Mouse (Mus musculus) large intestine, adult 2 months (tissue): ENCODE measurements around the gene Emc6. TPM values are rescaled to one million over a fixed set of nuclear protein-coding genes. Genes with fewer than 3 reads are reported as not detected.
A peak's percentile ranks its signal among the peaks of the same experiment; 100 is the strongest.

Experiments
- DNase-seq: peaks from one replicate; pipeline ENCODE4 v3.0.0-alpha.2; 2012; ENCODE audit warnings: low read depth, low spot score
- WGBS: fragments of 180-500 bp; shearing (Covaris S2); methylation state at CpG from one replicate; pipeline ENCODE4 v1.1.7; 2018; 5-methylcytosine and 5-hydroxymethylcytosine counted together
- polyA plus RNA-seq: library from polyadenylated mRNA; depleted of rRNA; stranded (reverse); fragments of >200 nt; gene quantifications from 2 replicates; pipeline ENCODE4 v1.2.3, GENCODE M21; 2012

Emc6 gene
- polyA plus RNA-seq, 1 experiment = 40.2 TPM

DNA sequence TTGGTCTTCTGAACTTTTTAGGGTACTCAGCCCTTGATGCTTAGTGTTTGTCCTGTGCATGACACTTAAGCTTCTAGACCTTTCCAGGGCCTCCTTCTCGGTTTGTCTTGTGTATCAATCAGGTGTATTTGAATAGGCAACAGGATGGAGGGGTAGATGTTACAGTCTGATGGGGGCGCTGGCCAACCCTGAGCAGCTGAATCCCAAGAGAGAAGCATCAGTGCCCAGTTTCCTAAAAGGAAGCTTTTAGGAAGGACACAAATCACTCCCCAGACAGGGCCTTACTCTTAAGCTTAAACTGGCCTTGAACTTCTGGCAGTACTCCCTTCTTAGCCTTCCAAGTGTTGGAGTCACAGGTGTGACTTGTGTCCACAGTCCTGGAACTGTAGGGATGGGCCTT, 1.1 kb upstream of the Emc6 start:
- 5% methylated on average over 2 of the region's 2 CpGs for WGBS
- DNase-seq = no peak

DNA sequence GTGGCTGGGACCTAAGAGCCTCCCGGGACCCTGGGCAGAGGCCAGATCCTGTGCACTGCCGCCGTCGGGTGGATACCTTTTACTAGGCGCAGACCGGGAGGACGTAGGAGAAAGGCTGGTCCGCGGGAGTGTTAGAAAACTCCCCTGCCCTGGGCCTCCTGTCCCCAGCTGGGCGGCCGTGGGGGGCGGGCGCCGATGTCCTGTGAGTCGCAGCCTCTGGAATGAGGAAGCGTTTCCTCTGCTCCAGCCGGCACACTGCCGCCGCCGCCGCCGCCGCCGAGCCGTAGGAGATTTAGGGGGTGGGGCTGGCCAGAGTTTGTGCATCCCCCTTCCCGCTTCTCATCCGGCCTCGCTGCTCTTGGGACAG, 655 bp upstream of the Emc6 start:
- DNase-seq = no peak
- under 1% methylated on average over 28 of the region's 28 CpGs for WGBS

DNA sequence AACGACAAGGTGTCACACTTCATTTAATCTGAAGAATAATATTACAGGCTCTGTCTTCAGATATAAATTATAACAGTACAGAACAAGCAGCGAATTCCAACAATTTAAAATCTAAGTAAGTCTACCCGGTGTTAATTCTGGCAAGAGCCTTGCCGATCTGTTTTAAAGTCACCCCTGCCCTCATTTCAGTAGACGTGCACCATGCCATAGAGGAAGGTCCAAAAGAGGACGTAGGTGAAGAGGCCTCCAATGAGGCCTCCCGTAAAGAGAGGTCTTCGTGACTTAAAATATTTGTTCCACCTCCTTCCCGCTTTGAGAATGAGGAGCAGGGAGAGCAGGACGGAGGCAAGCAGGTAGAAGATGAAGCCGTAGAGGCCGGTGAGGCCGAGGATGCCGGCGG, 651 bp downstream of the Emc6 start:
- WGBS = 2% methylated on average over 15 of the region's 15 CpGs
- no peak for DNase-seq

DNA sequence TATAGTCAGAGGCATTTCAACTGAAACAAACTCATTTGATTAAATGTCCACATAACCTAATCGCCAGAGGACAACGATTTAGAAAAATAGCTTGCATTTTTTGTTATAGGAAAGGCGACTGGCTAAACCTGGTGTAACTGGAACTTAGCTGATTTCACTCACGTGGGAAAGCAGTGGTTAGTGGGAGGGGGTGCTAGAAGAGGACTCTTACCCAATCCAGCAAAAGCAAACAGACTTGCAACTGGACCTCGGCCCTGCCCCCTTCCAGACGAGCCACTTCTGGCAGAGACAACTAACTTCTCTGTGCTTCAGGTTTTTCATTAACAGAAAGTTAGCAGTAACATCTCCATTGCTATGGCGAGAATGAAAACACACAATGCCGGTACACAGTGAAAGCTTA, 1.2 kb downstream of the Emc6 start:
- 15% methylated on average over 8 of the region's 8 CpGs for WGBS

DNA sequence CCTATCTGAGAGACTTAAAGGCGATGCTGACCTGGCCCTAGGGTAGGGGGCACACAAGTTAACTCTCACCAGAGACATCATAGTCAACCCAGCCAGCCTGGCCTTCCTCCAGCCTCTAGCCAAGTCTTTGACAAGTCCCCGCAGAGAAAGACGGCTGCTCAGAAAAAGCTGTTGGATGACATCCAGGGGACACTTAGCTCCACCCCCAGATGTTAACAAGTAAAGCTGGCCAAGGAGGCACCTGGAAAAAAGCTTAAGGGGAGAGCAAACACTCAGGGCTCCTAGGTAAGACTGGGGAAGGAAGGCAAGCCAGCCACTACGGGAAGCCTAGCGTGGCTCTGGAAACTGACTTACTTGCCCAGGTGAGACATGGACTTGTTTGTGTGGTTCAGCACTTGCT, 4.7 kb downstream of the Emc6 start:
- WGBS = 14% methylated on average over 5 of the region's 5 CpGs
- peak; percentile 53 for DNase-seq

More for the DNA sequence above, 1.2 kb downstream of the Emc6 start:
- peak; percentile 31 for DNase-seq

DNA sequence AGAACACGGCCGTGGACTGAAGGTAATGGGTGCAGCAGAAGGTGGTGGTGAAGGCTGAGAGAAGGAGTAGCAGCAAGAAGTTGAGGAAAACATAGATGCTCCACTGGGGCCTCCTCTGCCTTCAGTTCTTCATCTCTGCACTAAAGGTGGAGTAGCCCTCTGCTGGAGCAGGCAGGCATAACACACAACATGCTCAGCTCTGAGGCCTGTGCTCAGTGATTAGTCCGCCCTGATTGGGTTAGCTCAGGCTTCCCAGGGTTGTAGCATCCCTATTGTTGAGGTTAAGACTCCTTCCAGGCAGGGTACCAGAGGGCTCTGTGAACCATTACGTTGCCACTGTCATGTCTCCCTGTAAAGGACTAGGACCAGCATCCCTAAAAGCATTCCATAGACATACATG, 7.6 kb downstream of the Emc6 start:
- 52% methylated on average over 4 of the region's 4 CpGs for WGBS

DNA sequence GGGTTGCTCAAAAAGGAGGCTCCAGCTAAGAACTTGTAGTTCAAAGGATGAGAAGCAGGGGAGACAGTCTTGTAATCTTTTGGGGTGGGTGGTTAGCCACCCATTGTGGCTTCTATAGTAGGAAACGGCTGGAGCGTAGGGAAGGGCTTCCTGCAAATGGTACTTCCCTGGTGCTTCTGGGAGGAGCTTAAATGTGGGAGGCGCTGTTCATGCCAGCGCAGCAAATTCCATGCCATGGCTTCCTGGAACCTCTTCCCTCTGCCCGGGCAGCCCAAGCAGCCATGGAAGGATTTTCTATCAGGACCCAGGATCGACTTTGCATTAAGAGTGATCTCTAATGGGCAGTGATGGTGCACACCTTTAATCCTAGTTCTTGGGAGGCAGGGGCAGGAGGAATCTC, 8.3 kb downstream of the Emc6 start:
- no peak for DNase-seq
- 76% methylated on average over 6 of the region's 6 CpGs for WGBS

More for the DNA sequence above, 7.6 kb downstream of the Emc6 start:
- peak; percentile 24 for DNase-seq

DNA sequence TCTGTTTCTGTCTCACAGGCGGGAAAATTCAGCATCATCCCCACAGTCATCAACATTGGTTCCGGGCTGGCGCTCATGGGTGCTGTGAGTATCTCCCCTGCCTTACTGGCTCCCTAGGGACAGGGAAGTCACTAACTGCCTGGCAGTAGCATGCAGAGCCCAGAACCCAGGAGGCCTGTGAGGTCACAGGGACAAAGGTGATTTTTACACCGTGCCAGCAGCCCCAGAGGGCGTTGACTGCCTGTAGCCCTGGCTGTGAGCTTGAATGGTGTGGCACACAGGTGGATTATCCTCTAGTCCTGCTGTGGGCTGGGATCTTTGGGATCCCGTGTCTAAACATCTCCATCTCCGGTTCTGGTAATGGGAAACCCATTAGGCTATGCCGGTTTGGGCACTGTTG, 8.8 kb downstream of the Emc6 start:
- WGBS = 70% methylated on average over 8 of the region's 8 CpGs
- no peak for DNase-seq

DNA sequence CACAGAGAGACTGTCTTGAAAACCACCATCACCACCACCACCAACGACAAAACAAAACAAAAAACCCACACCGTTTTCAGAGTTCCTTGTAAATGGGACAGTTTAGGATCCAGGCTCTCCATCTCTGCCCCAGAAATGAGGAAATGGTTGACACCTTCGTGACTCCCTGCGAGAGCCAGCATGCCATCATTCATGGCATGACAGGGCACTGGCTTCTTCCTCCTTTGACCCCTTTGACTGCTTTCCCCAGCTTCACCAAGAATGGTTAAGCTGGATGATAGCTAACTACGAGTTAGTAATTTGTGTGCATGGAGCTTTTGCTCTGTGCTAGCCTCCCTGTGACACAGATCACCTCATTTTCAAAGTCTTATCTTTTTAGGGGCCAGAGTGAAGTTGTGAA, 14.6 kb downstream of the Emc6 start:
- 62% methylated on average over 5 of the region's 5 CpGs for WGBS
- DNase-seq = no peak

DNA sequence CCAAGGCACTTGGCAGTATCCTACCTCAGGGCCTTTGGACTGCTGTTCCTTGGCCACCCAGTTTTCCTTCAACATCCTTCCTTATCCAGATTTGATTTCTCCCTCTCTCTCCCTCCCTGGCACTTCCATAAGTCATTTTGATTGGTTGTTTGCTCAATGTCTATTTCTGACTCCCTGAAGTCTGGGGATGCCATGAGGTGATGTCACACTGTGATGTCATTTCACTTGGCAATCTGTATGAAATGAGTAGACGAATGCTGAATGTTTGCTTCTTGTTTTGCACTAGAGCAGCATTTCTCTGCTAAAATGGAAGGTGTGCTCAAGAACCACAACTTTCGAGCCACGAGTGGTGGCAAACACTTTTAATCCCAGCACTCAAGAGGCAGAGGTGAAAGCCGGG, 15.2 kb downstream of the Emc6 start:
- DNase-seq = no peak
- 82% methylated on average over 4 of the region's 4 CpGs for WGBS

DNA sequence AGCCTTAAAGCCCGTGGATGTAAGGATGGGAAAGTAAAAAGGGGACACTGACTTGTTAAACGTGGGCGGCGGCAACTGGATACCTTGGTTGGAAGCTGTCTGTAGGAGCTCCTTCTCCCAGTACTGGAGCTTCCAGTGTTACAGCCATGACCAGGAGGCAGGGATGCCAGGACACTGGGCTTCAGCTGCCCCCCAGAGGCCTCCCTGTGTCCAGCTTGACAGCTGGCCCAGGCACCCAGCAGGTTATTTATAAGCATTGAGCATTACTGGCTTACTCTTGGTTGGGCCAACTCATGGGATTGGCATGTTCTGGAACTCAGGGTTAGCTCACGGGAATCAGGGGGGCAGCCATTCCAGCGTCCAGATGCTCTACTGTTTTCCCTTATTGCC, 16.0 kb downstream of the Emc6 start:
- DNase-seq = no peak
- WGBS = 30% methylated on average over 6 of the region's 6 CpGs

DNA sequence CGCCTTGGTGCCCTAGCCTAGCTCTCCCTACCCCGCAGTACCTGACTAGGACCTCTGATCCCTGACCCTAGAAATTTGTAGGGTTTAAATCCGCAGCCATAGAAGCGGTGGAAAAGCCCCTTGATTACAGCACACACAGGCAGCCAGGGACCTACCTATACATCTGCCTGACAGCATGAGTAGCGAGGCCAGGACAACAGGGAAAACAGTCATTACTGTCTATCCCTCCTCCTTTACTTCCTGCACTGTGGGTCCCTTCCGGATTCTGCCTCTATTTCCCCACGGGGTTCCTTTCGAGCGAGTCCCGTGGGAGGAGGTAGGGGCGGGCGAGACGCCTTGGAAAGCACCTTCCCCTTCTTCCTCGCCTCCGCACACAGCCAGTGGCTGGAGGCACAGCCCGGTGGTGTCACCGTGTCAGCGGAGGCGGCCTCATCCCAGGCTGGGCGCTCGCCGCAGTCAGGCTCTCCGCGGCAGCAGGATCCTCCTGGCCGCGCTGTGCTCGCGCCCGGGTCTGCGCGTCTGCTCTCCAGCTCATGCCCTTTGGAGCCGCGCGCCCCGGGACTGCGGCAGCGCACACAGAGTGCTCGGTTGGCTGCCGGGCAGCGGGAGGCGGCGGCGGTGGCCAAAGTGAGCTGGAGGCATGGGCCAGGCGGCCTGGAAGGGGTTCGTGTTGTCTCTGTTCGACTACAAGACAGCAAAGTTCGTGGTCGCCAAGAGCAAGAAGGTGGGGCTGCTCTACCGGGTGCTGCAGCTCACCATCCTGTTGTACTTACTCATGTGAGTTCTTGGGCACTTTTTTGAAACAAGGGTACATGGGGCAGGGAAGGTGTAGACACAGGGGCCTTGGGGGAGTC, 16.7 kb downstream of the Emc6 start, which contains the start of gene P2rx5:
P2rx5 (plus strand) TSS at position 465 of the 854 bp plus-strand sequence.
- no peak for DNase-seq
- WGBS = 4% methylated on average over 49 of the region's 49 CpGs

DNA sequence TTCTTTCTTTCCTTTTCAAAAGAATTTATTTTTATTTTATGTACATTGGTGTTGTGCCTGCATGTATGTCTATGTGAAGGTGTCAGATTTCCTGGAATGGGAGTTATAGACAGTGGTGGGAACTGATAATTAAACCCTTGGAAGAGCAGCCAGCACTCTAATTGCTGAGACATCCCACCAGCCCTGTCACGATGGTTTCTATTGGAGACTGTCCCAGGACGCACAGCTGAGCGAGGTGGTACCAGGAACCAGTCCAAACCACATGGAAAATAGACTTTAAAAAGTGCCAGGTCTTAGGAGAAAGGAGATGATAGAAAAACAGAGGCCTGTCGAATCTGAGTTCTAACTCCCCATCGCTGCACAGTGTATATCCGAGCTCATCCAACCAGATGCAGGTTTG, 21.8 kb downstream of the Emc6 start:
- WGBS = 69% methylated on average over 6 of the region's 6 CpGs
- no peak for DNase-seq

DNA sequence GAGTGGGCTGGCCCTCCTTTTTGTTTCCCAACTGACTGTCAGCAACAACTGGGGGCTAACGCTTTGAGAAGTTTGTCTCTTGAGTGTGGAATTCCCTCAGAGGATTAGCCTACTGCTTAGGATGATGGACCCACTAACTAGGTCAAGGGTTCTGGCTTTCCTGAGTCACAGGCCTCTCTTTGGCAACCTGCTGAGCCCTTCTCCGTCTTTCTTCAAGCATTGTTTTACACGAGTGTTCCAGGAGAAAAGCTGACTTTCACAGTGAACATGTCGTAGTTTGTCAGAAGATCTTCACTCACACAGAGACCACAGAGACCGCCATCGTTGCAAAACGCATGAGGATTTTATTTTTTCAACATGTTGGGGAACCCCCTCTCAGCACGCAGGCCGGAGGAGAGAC, 28.6 kb downstream of the Emc6 start:
- no peak for DNase-seq
- WGBS = 81% methylated on average over 9 of the region's 9 CpGs

DNA sequence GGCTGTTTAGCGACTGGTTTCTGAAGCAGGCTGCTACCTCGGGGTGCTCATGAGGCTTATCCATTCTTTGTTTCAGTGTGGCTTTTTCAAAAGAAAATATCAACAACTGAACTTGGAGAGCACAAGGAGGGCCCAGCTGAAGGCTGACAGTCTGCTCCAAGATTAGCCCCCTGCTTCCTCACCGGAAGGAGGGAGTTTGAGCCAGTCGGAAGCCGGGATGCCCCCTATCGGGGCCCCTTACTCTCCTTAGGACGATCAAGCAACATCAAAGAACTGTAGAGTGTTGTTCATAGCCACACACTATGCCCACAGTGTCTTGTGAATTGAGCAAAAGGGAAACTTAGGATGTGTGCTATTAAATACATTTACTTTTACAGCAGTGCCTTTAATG, 29.9 kb downstream of the Emc6 start:
- 61% methylated on average over 7 of the region's 7 CpGs for WGBS
- DNase-seq = no peak

DNA sequence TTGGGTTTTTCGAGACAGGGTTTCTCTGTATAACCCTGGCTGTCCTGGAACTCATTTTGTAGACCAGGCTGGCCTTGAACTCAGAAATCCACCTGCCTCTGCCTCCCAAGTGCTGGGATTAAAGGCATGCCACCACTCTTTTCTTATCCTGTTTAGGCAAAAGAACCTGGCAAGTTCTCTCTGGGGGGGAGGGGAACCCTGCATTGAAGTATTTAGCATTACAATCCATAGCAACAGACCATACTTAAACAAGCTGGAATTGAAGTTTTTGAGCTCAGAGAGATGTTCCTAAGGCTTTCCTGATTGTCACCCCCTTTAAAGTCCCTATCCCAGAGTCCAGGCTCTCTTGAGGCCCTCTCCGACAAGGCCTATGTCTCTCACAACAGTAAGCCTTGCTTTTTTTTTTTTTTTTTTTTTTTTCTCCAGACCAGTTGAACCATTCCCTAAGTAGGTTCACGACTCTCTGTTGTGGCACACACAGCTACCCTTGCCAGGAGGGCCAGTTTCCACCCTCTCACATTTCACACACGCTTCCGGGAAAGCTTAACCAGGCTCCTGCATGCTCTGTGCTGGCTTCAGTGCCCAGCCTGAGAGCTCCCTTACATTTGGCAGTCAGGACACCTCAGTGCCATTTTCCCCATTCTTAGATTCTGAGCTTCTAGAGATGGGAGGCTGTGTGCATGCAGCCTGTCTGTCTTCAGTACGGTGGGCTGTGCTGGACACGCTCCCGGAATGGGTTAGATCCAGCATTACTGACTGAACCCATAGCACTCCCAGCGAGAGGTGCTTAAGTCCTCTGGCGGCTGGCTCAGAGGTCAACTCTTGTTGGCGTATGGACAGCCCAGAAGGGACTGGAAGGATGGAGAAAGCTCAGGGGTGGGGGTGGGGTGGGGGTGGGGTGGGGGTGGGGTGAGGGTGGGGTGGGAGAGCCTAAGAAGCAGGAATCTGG, 30.5 kb downstream of the Emc6 start:
- DNase-seq = no peak
- 66% methylated on average over 11 of the region's 11 CpGs for WGBS

DNA sequence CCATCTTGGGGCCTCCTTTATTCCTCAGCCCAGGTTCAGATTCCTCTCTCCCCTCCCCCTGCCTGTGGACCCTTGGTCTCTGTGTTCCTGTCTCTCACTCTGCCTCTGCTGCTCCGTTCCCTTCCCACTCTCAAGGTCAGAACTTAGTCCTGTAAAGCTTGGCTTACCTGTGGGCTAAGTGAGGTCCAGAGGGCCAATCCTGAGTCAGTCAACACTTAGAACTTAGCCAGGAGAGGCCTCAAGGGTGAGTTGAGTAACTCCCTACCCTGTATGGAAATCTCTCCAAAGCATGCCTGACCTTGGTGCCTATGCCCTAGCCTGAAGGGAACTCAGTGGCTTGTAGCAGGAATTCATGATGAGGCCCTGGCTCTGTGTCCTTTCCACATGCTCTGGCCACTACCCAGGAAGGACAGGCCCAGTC, 32.6 kb downstream of the Emc6 start:
- DNase-seq = no peak
- WGBS = 63% methylated on average over 1 of the region's 1 CpGs

DNA sequence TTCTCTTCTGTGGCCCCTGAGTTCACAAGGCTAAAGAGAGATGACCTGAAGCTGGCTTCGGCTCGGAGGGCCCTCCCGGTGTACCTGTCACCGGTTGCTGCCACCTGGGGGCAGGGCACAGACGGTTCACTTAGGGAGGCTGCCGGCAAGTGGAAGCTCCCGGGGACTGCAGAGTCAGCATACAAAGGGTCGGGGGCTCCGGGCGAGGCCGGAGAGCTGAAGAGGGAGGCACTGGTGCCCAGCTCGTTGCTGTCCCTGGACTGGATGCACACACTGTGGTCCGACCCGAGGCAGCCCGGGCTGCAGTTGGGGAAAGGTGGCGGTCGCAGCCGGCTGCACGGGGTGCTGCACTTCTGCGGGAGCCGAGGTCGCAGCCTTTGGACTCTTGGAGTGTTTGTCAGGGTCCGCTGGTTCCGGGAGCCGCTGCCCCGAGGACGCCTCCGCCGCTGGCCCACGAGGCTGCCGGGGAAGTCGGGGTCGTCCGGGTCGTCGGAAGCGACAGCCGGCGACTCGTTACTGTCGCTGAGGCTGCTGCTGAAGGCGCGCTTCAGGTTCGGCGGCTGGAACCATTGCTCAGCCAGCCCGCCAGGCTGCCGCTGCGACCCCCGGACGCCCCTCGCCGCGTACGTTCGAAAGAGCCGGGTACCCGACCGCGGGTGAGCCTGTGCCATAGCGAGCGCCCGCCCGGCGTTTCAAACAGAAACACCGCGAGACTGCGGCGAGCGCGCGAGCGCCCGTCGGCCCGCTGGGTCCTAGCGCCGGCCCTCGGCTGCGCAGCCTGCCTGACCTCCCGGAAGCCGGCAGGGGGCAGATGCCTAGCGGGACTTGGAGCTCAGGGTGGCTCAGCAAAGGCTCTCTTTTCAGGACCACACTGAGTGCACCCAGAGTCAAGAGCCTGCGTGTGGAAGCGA, 39.0 kb downstream of the Emc6 start, which contains the start of gene Haspin:
Haspin (minus strand) TSS at position 704 of the 911 bp plus-strand sequence.
- peak; percentile 66 for DNase-seq
- under 1% methylated on average over 84 of the region's 84 CpGs for WGBS

DNA sequence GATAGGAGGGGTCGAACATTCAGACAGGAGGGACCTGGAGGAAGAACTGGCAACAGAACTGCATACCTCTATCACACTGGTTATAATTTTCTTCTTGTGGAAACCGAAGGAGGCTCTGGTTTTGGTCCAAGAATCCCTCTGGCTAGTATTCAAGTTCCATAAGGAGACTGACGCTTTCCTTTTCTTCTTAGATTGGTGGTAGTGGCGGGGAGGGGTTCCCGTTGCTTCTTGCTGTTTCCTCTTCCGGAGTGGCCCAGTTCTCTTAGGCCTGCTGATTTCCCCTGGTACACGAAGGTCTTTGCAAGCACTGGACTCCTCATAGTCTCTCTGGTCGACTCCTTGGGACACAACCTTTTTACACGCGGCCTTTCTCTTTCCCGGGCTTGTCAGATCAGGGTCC, 39.7 kb downstream of the Emc6 start:
- no peak for DNase-seq
- WGBS = 3% methylated on average over 11 of the region's 11 CpGs

DNA sequence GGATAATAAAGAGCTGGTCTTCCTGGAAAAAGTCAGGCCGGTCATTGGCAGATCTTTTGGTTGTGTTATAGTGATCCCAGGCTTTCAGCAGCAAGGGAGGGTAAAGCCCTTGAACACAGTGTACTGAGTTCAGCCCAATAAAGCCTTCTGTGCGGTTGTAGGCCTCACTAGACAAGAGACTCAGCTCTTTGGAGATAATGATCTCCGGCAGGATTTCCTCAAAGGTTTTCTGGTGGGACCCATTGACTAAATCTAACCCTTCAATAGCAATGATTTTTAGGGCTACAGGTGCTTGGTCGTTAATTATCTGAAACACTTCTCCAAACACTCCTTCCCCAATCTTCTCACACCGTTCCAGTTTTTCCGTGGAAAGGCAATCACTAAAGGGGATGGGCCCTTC, 40.2 kb downstream of the Emc6 start:
- WGBS = 23% methylated on average over 6 of the region's 6 CpGs

More for the DNA sequence above, 40.2 kb downstream of the Emc6 start:
- DNase-seq = no peak
